Mouse (Mus musculus) neural tube, embryonic 11.5 days (tissue): Measurements from ENCODE around the gene Atp11a. TPM values are rescaled to one million over a fixed set of nuclear protein-coding genes. Genes with fewer than 3 reads are reported as not detected.

Experiments used
- ATAC-seq: fragments of 200-750 bp; cut with Nextera tagmentation; 2 replicates; pipeline ENCODE4 v1.8.0; 2017; ENCODE audit warnings: moderate number of reproducible peaks, mild to moderate bottlenecking, moderate TSS enrichment, moderate library complexity; ENCODE audit not compliant: insufficient read depth, low FRiP score, low TSS enrichment
- DNase-seq: peaks from one replicate; pipeline ENCODE4 v3.0.0-alpha.2; 2015; ENCODE audit warnings: low spot score
- H3K27ac ChIP-seq: fragments of 300-500 bp; sonication (generic); 2 replicates; pipeline ENCODE4 v1.5.1; 2014; ENCODE audit warnings: low read depth, mild to moderate bottlenecking, low read length
- H3K27me3 ChIP-seq: fragments of 300-500 bp; sonication (generic); 2 replicates; pipeline ENCODE4 v1.6.1; 2014; ENCODE audit warnings: mild to moderate bottlenecking, low read length, mixed read lengths; ENCODE audit not compliant: control insufficient read depth, insufficient read depth
- H3K36me3 ChIP-seq: fragments of 300-500 bp; sonication (generic); 2 replicates; pipeline ENCODE4 v1.6.1; 2014; ENCODE audit warnings: mild to moderate bottlenecking, low read length, moderate library complexity, mixed read lengths; ENCODE audit not compliant: control insufficient read depth, insufficient read depth
- H3K4me1 ChIP-seq: fragments of 300-500 bp; sonication (generic); 2 replicates; pipeline ENCODE4 v1.6.1; 2014; ENCODE audit warnings: low read length, mixed read lengths; ENCODE audit not compliant: control insufficient read depth, insufficient read depth
- H3K4me2 ChIP-seq: fragments of 300-500 bp; sonication (generic); 2 replicates; pipeline ENCODE4 v1.6.1; 2014; ENCODE audit warnings: low read depth, mild to moderate bottlenecking, moderate library complexity
- H3K4me3 ChIP-seq: fragments of 300-500 bp; sonication (generic); 2 replicates; pipeline ENCODE4 v1.5.1; 2014; ENCODE audit warnings: low read depth, low read length
- H3K9ac ChIP-seq: fragments of 300-500 bp; sonication (generic); 2 replicates; pipeline ENCODE4 v1.6.1; 2014; ENCODE audit warnings: mild to moderate bottlenecking, low read length
- H3K9me3 ChIP-seq: fragments of 300-500 bp; sonication (generic); 2 replicates; pipeline ENCODE4 v1.6.1; 2016; ENCODE audit warnings: low read length; ENCODE audit not compliant: control insufficient read depth
- WGBS: fragments of 180-500 bp; shearing (Covaris S2); extraction: QIAGEN DNeasy Blood & Tissue Kit; methylation state at CpG from one replicate; pipeline ENCODE4 v1.1.7; 2014; 5-methylcytosine and 5-hydroxymethylcytosine counted together
- polyA plus RNA-seq: library from polyadenylated mRNA; unstranded; fragments of >200 nt; fragmentation: Nextera tagmentation; extraction: Ambion mirVana; gene quantifications from 2 replicates; pipeline ENCODE4 v1.2.1, GENCODE M21; 2014

Atp11a gene
- polyA plus RNA-seq, 1 experiment from 2014 or later = 13.0 TPM

GRCm38 (mm10) chr8:12874194-12874791 is 117.5 kb downstream of the Atp11a start:
- peaks cover 10% of the 10 kb centered on the region; the same call in 1 of the 2 replicates for H3K4me1 ChIP-seq
- no peak for DNase-seq
- no peak overlapping the region for H3K27ac ChIP-seq
- H3K36me3 ChIP-seq = no peaks in the 10 kb centered on the region
- H3K4me2 ChIP-seq = peak overlapping the region; percentile 60
- H3K9me3 ChIP-seq = no peaks in the 10 kb centered on the region
- ATAC-seq = peak; percentile 49
- peak overlapping the region; percentile 37 for H3K4me3 ChIP-seq
- 17% methylated on average over 8 of the region's 8 CpGs for WGBS
- H3K9ac ChIP-seq = peak overlapping the region; percentile 45
- no peaks in the 10 kb centered on the region for H3K27me3 ChIP-seq

- no peak for DNase-seq
- 72% methylated on average over 4 of the region's 4 CpGs for WGBS
- ATAC-seq = no peak
- H3K36me3 ChIP-seq = no peaks in the 10 kb centered on the region
- H3K4me1 ChIP-seq = peaks cover 10% of the 10 kb centered on the region; the same call in 1 of the 2 replicates
- H3K27me3 ChIP-seq = no peaks in the 10 kb centered on the region
- no peak overlapping the region for H3K4me2 ChIP-seq
- H3K9ac ChIP-seq = no peak overlapping the region
- no peak overlapping the region for H3K4me3 ChIP-seq
- no peak overlapping the region for H3K27ac ChIP-seq
- H3K9me3 ChIP-seq = no peaks in the 10 kb centered on the region
Observed at GRCm38 (mm10) chr8:12874971-12875370, 118.2 kb downstream of the Atp11a start.

GRCm38 (mm10) chr8:12877126-12877525 is 120.3 kb downstream of the Atp11a start:
- 83% methylated on average over 6 of the region's 6 CpGs for WGBS
- DNase-seq (no peak), ATAC-seq (no peak)
- Histone ChIP-seq H3K4me2 (no peak overlapping the region), H3K4me3 (no peak overlapping the region), H3K27ac (no peak overlapping the region), H3K9me3 (no peaks in the 10 kb centered on the region), H3K27me3 (no peaks in the 10 kb centered on the region), H3K9ac (no peak overlapping the region), H3K36me3 (no peaks in the 10 kb centered on the region), H3K4me1 (peaks cover 6% of the 10 kb centered on the region; the same call in 1 of the 2 replicates)

- no peaks in the 10 kb centered on the region for H3K36me3 ChIP-seq
- no peak overlapping the region for H3K9ac ChIP-seq
Observed at GRCm38 (mm10) chr8:12880163-12880562, 123.3 kb downstream of the Atp11a start.

GRCm38 (mm10) chr8:12883051-12884004 is 126.5 kb downstream of the Atp11a start:
- WGBS = 88% methylated on average over 21 of the region's 21 CpGs

More at GRCm38 (mm10) chr8:12880163-12880562, 123.3 kb downstream of the Atp11a start:
- no peak overlapping the region for H3K4me3 ChIP-seq
- DNase-seq (no peak), ATAC-seq (no peak)
- H3K27ac ChIP-seq = no peak overlapping the region
- 95% methylated on average over 6 of the region's 6 CpGs for WGBS
- no peaks in the 10 kb centered on the region for H3K9me3 ChIP-seq
- H3K27me3 ChIP-seq = no peaks in the 10 kb centered on the region
- no peak overlapping the region for H3K4me2 ChIP-seq
- H3K4me1 ChIP-seq = no peaks in the 10 kb centered on the region

GRCm38 (mm10) chr8:12887772-12888435 is 131.1 kb downstream of the Atp11a start:
- DNase-seq (no peak), ATAC-seq (no peak)
- 88% methylated on average over 16 of the region's 16 CpGs for WGBS
- no peaks in the 10 kb centered on the region for H3K36me3 ChIP-seq
- H3K9me3 ChIP-seq = no peaks in the 10 kb centered on the region
- no peaks in the 10 kb centered on the region for H3K27me3 ChIP-seq
- no peak overlapping the region for H3K4me2 ChIP-seq
- H3K9ac ChIP-seq = no peak overlapping the region
- H3K4me3 ChIP-seq = no peak overlapping the region
- no peak overlapping the region for H3K27ac ChIP-seq
- H3K4me1 ChIP-seq = no peaks in the 10 kb centered on the region

More at GRCm38 (mm10) chr8:12883051-12884004, 126.5 kb downstream of the Atp11a start:
- Histone ChIP-seq H3K4me3 (no peak overlapping the region), H3K9ac (no peak overlapping the region), H3K4me1 (no peaks in the 10 kb centered on the region), H3K27me3 (no peaks in the 10 kb centered on the region), H3K9me3 (no peaks in the 10 kb centered on the region), H3K27ac (no peak overlapping the region), H3K36me3 (no peaks in the 10 kb centered on the region), H3K4me2 (no peak overlapping the region)
- no peak for ATAC-seq
- no peak for DNase-seq

GRCm38 (mm10) chr8:12889046-12889598 is 132.3 kb downstream of the Atp11a start:
- Histone ChIP-seq H3K4me2 (no peak overlapping the region), H3K27me3 (no peaks in the 10 kb centered on the region), H3K4me1 (no peaks in the 10 kb centered on the region), H3K9ac (no peak overlapping the region), H3K27ac (no peak overlapping the region), H3K36me3 (no peaks in the 10 kb centered on the region), H3K4me3 (no peak overlapping the region), H3K9me3 (no peaks in the 10 kb centered on the region)
- ATAC-seq = no peak
- DNase-seq = no peak
- 92% methylated on average over 11 of the region's 11 CpGs for WGBS

- ATAC-seq (no peak), DNase-seq (no peak)
- no peaks in the 10 kb centered on the region for H3K4me1 ChIP-seq
- no peaks in the 10 kb centered on the region for H3K36me3 ChIP-seq
- no peak overlapping the region for H3K4me2 ChIP-seq
- H3K9ac ChIP-seq = no peak overlapping the region
- H3K4me3 ChIP-seq = no peak overlapping the region
- 88% methylated on average over 5 of the region's 5 CpGs for whole genome bisulfite sequencing
- no peaks in the 10 kb centered on the region for H3K27me3 ChIP-seq
- no peaks in the 10 kb centered on the region for H3K9me3 ChIP-seq
- no peak overlapping the region for H3K27ac ChIP-seq
Observed at GRCm38 (mm10) chr8:12892882-12893446, 136.2 kb downstream of the Atp11a start.
